Mouse (Mus musculus): ENCODE results near the gene Cbarp.
A peak's percentile ranks its signal among the peaks of the same experiment; 100 is the strongest.

Gene Cbarp

GRCm38 (mm10) chr10:80130403-80131031 is 10.1 kb downstream of the Cbarp start:
- DNase-seq (ENCODE audit: low read depth, low spot score), result no peak

- no peak for DNase-seq (ENCODE audit: low read depth, low spot score)
Measured at GRCm38 (mm10) chr10:80129846-80130245, 10.8 kb downstream of the Cbarp start.

GRCm38 (mm10) chr10:80127920-80128319 is 12.7 kb downstream of the Cbarp start:
- no peak for DNase-seq (ENCODE audit: low read depth, low spot score)

- DNase-seq (ENCODE audit: low read depth, low spot score), result no peak
Measured at GRCm38 (mm10) chr10:80123932-80124562, 16.6 kb downstream of the Cbarp start.

- no peak for DNase-seq (ENCODE audit: low read depth, low spot score)
Measured at GRCm38 (mm10) chr10:80121639-80122038, 19.0 kb downstream of the Cbarp start.

GRCm38 (mm10) chr10:80120146-80120545 is 20.5 kb downstream of the Cbarp start:
- no peak for DNase-seq (ENCODE audit: low read depth, low spot score)

GRCm38 (mm10) chr10:80118552-80118951 is 22.1 kb downstream of the Cbarp start:
- no peak for DNase-seq (ENCODE audit: low read depth, low spot score)

GRCm38 (mm10) chr10:80117736-80118135 is 22.9 kb downstream of the Cbarp start:
- no peak for DNase-seq (ENCODE audit: low read depth, low spot score)

GRCm38 (mm10) chr10:80116927-80117691 is 23.5 kb downstream of the Cbarp start:
- DNase-seq (ENCODE audit: low read depth, low spot score), result no peak

GRCm38 (mm10) chr10:80116563-80116926 is 24.1 kb downstream of the Cbarp start:
- no peak for DNase-seq (ENCODE audit: low read depth, low spot score)

GRCm38 (mm10) chr10:80115944-80116335 is 24.7 kb downstream of the Cbarp start:
- no peak for DNase-seq (ENCODE audit: low read depth, low spot score)

- DNase-seq (ENCODE audit: low read depth, low spot score), result peak; percentile 100
Measured at GRCm38 (mm10) chr10:80115290-80115943, 25.2 kb downstream of the Cbarp start, which contains the start of gene Stk11. Stk11 (plus strand) TSS chr10:80115803.

- DNase-seq (ENCODE audit: low read depth, low spot score), result no peak
Measured at GRCm38 (mm10) chr10:80114341-80115284, 26.0 kb downstream of the Cbarp start.

GRCm38 (mm10) chr10:80107678-80108077 is 33.0 kb downstream of the Cbarp start:
- no peak for DNase-seq (ENCODE audit: low read depth, low spot score)

- no peak for DNase-seq (ENCODE audit: low read depth, low spot score)
Measured at GRCm38 (mm10) chr10:80105926-80106325, 34.7 kb downstream of the Cbarp start.

- no peak for DNase-seq (ENCODE audit: low read depth, low spot score)
Measured at GRCm38 (mm10) chr10:80105460-80105859, 35.2 kb downstream of the Cbarp start, which contains the start of gene Sbno2. Sbno2 (minus strand) TSS chr10:80105571.

GRCm38 (mm10) chr10:80104181-80104580 is 36.5 kb downstream of the Cbarp start:
- DNase-seq (ENCODE audit: low read depth, low spot score), result no peak

GRCm38 (mm10) chr10:80103032-80103431 is 37.6 kb downstream of the Cbarp start:
- DNase-seq (ENCODE audit: low read depth, low spot score), result no peak

GRCm38 (mm10) chr10:80102216-80102915 is 38.3 kb downstream of the Cbarp start:
- DNase-seq (ENCODE audit: low read depth, low spot score), result peak; percentile 40

- DNase-seq (ENCODE audit: low read depth, low spot score), result no peak
Measured at GRCm38 (mm10) chr10:80100982-80101381, 39.7 kb downstream of the Cbarp start.

All from brain, embryonic 18.5 days (tissue).